Mouse (Mus musculus) bone marrow, adult 2 months (tissue): ENCODE results near the gene Plin3.

Experiments
- CTCF ChIP-seq: fragments of 200-500 bp; IDR thresholded peaks from 2 replicates; pipeline ENCODE4 v1.5.1; 2011; ENCODE audit warnings: low read length, control low read depth; ENCODE audit not compliant: control insufficient read depth, insufficient read depth
- POLR2A ChIP-seq: fragments of 200-500 bp; IDR thresholded peaks from 2 replicates; pipeline ENCODE4 v1.6.1; 2011; ENCODE audit warnings: low read depth, mild to moderate bottlenecking, control low read depth, low read length, borderline replicate concordance; ENCODE audit not compliant: control insufficient read depth

DNA sequence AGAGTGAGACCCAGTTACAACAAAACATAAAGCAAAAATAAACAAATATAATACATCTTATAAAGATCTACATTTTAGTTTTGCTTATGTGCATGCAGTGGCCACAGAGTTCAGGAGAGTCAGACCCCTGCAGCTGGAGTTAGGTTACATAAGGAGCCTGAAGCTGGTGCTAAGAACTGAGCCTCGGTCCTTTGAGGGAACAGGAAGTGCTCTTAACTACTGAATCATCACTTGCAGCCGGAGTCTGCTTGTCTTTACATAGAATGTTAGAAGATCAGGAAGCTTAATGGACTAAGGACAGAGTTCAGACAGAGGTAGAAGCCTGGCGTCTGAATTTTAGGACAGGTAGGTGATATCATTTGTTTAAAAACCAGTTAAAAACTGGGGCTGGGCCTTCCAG lies 3.8 kb downstream of the Plin3 start:
- no peak for TF ChIP-seq CTCF
- TF ChIP-seq POLR2A, result no peak
